Mouse (Mus musculus) cerebellum, postnatal 14 days (tissue): ENCODE results near the gene Mfap5.
"Not testable (repeated sequence)": the region's sequence is repeated elsewhere in the genome, so short reads cannot be mapped to it uniquely, and the experiment has no call there.

Source experiments
- DNase-seq, 2 experiments: peaks; one replicate each; pipeline ENCODE4 v3.0.0; 2021; ENCODE audit warnings: mixed read lengths in 2 of 2

Gene Mfap5

DNA sequence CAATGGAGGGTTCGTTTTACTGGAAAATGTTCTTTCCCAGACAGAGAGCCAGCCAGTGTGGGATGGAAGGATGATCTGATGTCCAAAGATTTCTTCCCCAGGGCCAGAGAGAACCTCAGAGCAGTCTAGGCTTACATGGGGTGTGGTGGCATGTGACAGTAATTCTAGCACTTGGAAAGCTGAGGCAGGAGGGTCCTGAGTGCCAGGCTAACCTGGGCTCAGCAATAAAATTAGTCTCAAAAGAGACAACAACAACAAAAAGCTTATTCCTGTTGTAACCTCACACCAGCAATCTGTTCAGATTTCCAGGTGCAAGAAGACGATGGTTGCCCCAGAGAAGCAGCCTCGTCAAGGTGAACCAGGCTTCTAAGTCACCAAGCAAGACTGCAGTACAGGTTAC, at the start of gene Mfap5:
TSS of gene Mfap5 (plus strand) at position 301 of the 400 bp plus-strand sequence.
- DNase-seq: no peak

DNA sequence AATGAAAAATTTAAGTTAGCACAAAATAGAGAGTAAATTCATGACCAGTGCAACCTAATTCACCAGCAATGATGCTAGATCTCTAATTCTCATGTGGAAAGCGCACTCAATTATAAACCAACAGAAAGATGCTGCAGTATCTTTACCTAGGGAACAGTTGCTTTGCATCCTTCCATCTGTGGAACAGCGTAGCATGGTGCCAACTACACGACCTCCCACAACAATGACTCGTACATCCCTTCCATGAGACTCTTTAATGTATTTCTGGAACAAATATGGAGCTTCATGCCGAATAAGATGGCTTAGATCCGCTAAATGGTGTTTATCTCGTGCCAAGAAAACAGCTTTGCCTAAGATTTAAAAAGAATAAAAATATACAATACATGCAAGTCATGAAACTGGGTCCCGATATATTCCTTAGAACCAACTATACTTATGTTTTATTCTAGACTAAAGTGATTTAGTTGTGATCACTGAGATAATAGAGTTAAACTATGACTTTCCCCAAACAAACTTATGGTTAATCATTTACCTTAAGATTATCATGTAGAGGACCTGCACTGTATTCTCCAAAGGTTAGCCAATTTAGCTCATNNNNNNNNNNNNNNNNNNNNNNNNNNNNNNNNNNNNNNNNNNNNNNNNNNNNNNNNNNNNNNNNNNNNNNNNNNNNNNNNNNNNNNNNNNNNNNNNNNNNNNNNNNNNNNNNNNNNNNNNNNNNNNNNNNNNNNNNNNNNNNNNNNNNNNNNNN, 46.5 kb upstream of the Mfap5 start:
- no peak for DNase-seq

DNA sequence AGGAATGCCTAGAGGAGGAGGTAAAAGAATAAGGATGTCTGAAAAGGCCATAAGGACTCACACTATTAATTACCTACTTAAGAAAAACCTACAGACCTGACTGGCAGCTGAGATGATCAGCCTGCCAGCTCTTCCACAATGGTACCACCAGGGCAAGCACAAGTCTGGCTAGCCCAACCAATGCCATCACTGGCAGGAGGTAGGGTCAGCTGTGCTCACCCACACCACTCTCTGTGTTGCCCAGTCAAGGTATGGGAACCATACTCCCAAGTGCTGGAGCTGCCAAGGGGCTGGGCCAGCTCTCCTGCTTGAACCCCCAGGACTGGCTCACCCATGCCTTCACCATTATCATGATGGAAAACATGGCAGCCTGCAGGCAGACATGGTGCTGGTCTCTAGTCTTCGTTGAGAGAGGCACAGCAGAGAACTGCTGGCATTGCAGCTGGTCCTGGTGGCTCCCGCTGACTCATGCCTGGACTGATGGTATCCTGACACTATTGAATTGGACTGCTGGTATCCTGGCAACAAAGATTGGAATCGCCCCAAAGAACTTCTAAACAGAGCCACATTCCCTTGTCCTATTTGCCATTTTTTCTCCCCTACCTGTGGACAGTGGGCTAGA, 39.4 kb upstream of the Mfap5 start:
- DNase-seq: no peak

DNA sequence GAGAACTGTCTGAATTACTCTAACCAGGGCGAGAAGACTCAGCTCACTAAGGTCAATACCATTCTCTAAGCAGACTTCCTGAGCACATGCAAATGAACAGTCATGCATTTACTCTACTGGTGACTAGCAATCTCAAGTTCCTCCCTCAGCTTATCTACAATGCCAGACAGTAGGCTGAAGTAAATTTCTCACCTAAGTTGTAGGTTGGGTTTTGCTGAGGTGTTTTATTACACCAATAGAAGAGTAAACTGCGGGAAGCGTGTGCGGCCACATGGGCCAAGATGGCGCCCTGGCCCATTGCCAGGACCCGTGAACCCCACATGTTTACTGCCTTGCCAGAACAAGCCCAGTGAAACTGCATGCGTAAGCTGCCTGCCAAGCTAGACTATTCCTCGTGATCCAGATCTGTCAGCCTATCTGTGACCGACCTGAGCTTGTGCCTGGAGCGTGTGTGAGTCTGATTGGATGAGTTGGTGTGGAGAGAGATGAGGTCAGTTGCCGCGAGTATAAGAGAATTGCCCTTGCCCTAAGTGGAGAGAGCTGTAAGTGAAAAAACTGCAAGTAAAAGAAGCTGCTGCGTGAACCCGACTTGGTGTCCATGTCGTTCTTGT, 36.5 kb upstream of the Mfap5 start:
- DNase-seq: peak in 1 of 2 experiments; percentile 25

DNA sequence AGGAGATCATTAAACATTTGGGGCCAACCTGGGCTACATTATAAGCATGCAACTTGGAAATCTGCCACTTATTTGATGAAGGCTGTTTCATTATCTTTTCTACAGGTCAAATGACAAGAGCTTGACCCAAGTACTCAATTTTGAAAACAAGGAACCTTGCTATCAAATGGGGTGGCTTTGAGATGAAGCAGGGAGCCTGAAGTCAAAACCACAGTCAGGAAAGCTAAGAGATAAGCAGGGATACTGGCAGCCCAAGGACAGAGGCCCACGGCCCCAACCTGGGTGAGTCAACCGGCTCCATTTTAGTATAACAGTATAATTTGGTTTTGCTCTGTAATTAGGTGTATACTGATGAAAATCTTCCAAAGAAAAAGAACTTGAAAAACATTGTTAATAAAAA, 35.4 kb upstream of the Mfap5 start:
- no peak for DNase-seq

GRCm38 (mm10) chr6:122471461-122471860, 34.2 kb upstream of the Mfap5 start:
- not testable (repeated sequence) for DNase-seq

GRCm38 (mm10) chr6:122478062-122478461, 27.6 kb upstream of the Mfap5 start:
- no peak for DNase-seq

DNA sequence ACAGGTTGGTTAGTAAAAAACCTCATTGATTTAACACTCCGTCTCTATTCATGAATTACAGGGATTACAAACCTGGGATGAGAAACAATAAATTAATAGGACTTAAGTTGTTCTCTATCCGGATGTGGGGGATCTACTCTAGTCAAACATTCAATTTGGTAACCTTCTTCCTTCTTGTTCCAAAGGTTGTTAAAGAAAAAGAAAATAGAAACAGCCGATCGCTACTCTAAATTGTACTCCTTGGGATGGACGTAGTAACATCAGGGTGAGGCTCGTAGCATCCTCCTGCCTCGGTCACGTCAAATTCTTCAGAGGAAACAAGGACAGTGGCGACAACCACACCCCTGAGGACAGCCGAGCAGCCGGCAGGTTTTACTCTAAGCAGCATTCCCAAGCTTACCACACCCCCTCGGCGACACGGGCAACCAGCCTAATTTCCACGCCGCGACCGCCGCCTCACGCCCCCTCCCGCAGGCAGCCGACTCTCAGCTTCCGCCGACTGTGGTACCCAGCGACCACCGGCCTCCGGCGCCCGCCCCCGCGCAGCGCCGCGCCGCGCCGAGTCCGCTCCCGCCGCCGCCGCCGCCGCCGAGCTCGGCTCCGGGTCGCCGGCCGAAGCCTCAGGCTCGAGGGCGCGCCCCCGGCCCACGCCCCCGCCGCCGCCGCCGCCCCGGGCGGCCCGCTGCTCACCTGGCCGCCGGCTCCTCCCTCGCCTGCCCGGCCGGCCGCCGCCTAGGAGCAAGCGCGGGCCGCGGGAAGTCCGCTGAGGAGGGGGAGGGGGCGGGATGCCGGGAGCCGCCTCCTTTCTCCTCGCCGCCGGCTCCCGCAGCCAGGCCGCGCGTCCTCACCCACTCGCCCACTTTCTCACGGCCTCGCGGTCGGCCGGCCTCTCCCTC, 20.0 kb upstream of the Mfap5 start:
- DNase-seq: peak; percentile 78 to 82

- DNase-seq: peak; percentile 81 to 89
Observed at GRCm38 (mm10) chr6:122486297-122487117, 19.1 kb upstream of the Mfap5 start.

- DNase-seq: no peak
Observed at GRCm38 (mm10) chr6:122490929-122491512, 14.6 kb upstream of the Mfap5 start.

DNA sequence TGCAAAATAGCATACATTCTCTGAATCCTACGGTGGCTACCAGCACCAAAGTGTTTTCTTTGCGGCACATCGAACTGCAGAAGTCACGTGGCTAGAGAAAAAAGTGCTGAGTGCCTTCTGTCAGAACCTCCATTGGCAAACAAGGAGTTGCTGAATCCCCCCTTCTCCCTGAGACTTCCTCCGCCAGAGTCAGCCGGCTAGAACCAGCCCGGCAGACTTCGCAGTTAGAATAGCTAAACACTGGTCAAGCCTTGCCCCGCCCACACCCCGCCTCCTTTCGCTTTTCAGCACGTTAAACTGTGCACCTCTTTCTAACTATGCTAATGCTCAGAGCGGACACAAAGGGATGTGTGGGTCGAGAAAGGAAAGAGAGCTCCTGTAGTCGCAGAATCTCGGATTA, 14.1 kb upstream of the Mfap5 start:
- DNase-seq: peak; percentile 58 to 80

DNA sequence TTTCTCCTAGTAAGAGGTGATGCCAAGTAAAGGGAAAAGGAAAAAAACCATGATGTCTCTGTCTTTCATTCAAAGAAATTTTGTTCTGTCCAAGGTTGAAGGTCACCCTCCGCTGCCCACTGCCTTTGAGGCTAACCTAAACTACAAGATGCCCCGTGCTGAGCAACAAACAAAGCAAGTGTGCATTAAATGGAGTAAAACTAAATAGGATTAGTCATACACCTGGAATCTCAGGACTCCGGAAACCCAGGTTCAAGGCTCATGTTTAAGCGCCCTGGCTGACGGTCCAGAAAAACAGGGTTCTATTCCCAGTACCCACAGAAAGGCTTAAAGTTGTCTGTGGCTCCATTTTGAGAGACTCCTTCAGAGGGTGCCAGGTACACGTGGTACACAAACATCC, 13.2 kb upstream of the Mfap5 start:
- DNase-seq: no peak

- no peak for DNase-seq
Observed at GRCm38 (mm10) chr6:122493799-122494472, 11.7 kb upstream of the Mfap5 start.

- peak; percentile 31 to 33 for DNase-seq
Observed at GRCm38 (mm10) chr6:122495082-122495881, 10.4 kb upstream of the Mfap5 start.

DNA sequence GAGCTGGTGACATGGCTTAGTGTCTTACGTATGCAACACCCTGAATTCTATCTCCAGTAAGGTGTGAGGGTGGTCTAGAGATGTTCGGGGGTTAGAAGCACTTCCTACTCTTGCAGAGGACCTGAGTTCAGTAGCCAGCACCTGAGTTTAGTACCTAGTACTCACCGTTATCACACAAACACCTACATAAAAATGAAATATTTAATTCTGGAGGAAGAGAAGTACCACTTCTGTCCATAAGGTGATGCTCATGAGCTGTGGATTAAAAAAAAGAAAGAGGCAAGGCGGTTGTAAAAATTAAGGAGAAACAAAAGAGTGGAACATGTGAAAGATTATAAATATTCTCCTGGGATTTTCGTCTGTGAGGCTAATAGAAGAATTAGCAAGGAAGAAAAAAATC, 9.1 kb upstream of the Mfap5 start:
- peak; percentile 50 to 65 for DNase-seq

DNA sequence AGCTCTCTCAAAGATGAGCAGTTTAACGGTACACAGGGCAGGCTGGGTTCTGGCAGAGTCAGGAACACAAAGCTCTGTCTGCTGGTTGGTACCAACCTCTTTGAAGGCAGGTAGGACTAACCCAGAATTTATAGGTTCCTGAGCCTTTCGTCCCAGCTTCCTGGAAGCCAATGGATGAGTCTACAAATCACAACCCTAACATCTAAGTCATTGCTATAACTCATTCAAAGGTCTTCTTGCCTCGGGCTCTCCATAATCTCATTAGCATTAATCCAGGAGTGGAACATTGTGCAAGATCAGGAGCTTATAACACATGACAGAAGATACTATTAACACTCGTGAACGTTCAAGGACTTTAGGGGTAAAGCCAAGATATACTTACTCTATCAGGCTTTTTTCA, 7.0 kb upstream of the Mfap5 start, which contains the start of gene Rimklb:
TSS of gene Rimklb (minus strand) at position 101 of the 400 bp plus-strand sequence.
- no peak for DNase-seq

DNA sequence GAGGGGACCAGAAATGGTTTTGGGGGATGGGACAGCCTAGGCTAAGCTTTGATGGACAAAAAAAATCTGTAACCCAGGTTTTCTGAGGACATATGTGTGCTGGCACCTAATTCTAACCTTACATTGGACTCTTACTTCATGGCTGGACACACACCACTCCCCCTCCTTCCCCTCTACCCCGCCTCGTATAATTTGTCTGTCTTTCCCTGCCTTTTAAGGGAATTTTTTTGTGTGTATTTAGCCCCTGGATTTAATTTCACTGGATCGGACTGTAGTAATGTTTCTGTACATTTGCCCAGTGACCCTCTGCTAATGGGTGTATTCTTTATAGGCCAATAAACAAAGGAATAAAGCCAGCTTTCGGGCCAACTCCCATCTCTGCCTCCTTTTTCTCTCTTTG, 604 bp upstream of the Mfap5 start:
- no peak for DNase-seq

DNA sequence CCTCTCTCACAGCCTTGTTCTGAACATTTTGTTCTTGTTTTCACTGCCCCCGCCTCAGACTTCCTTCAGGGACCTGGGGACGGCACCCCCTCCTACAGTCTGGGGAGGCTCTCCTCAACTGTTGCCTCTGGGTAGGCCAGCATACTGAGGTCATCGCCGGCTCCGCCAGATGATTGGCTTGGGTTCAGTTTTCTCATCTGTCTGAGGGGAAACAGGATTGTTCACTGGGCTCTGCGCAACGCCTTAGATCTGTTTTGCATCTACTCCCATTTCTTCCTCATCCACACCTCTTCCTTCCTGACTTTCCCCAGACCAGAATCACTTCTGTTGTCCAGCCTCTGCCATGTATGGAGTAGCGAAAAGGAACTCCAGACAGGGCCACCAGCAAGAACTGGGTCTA, 2.8 kb downstream of the Mfap5 start:
- no peak for DNase-seq

GRCm38 (mm10) chr6:122512914-122513878, 7.6 kb downstream of the Mfap5 start:
- DNase-seq: no peak
